Mouse (Mus musculus) spleen, embryonic (tissue): ENCODE results near the gene Chrm2.

Experiments
- CTCF ChIA-PET: fragments of 350-600 bp; sonication (Branson Sonifier 250); formaldehyde crosslinking; loops from one replicate; lab custom pipeline; 2022; lab: Charles Lee

The Chrm2 gene

GRCm38 (mm10) chr6:36387612-36388400 is at the start of gene Chrm2:
TSS of gene Chrm2 (plus strand) at chr6:36388084.
- CTCF ChIA-PET = no interaction called here

DNA sequence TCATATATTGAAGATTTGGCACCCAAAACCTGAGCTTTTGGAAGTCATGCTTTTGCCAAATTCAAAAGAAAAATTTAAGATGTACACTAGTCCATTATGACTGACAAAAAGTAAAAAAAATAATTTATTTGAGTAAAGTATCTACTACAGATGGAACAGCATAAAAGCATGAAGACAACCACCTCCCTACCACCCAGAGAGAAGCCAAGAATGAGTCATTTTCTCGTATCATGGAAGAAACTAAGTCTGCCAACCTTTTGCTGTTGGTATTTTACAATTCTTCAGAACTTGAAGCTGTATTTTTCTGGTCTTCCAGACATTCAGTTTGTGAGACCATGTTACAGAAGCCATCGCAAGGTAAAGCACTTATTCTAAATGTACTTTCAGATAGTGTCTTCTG is 13.9 kb upstream of the Chrm2 start:
- CTCF ChIA-PET = no interaction called here

- CTCF ChIA-PET = no interaction called here
These were observed 9.9 kb upstream of the Chrm2 start for GRCm38 (mm10) chr6:36377936-36378335.

DNA sequence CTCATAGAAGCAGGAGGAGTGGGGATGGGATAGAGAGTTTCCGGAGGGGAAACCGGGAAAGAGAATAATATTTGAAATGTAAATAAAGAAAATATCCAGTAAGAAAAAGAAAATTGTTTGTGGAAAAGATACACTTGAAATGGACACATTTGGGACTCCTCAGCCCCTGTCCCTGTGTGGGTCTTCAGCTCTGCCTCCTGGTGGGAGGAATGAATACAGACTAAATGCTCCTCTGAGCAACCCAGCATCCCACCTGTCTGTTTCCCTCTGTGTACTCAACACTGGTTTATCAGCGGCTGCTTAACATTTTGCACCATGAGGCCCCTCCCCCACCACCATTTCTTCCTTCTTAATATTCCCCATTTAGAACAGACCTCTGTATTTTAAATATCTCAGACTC is 3.8 kb upstream of the Chrm2 start:
- CTCF ChIA-PET = no interaction called here

- CTCF ChIA-PET = no interaction called here
These were observed 746 bp downstream of the Chrm2 start for GRCm38 (mm10) chr6:36388401-36389259.

- CTCF ChIA-PET = no interaction called here
These were observed 1.5 kb downstream of the Chrm2 start for GRCm38 (mm10) chr6:36389260-36389965.

DNA sequence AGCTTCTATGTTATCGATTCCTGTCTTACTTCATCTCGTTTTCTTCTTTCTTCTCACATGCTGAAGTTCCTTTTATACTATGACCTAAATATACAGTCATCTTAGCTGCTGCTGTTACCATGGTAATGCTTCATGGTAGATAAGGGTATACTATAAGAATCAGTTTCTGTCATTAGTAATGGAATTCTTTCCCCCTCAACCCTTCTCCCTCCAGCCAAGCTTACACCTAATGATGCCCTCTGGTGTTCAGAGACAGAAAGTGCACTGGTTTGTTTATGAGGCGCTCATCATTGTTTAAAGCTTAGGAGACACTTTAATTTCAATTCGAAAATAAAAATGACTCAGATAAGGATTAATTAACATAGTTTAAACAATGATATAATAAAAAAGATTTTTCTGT is 5.8 kb downstream of the Chrm2 start:
- CTCF ChIA-PET = interaction anchor here (0.6 kb wide), 1 partner anchor 1057 kb away, joined by 3 read pairs; no protein-coding TSS in a partner anchor

DNA sequence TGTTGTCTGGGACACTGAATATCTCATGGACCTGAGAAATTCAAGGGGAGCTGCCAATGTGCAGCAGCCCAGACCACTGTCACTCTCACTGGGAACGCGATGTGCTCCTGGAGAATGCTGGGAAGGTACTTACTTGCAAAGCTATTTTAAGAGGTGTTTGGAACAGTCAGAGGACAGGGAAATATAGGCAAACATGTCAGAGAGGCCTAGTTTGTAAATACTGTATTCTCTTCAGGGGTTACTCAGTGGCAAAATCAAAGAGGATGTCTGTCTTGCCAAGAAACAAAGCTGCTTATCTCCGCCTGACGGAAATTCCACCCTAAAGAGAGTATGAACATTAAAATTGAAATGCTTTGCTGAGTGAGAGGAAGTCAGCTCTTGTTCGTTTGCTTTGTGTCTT is 17.3 kb downstream of the Chrm2 start:
- CTCF ChIA-PET = no interaction called here

DNA sequence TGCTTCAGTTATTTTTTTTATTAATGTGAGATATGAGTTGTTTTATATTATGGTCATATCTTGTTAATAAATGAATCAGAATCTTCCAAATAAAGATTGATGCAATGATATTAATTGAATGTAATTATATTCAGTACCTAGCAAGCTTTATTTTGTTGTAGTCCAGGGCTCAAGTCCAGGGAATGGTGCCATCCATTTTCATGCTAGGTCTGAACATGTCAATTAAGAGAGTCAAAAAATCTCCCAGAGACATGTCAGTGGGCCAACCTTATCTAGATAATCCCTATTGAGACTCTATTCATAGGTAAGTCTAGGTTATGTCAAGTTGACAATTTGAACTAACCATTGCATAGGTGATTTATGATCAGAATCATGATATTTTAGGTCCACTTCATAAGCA is 21.1 kb downstream of the Chrm2 start:
- CTCF ChIA-PET = no interaction called here

DNA sequence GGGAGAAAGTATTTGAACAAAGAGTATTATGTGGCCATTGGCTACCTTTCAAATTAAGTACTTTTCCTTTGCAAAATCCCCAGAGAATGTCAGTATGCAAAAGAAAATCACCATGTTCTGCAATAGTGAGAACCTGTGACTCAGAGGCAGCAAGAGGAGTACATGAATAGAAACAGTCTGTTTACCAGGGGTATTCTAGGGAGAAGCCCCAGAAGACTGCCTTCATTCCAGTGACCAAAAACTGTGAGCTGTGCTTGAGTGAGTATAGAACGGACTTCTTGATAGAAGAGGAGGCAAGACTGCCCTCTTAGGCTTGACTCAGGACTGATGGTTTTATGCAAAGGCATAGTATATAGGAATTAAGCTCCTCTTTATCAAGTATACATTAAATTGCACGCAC is 22.2 kb downstream of the Chrm2 start:
- CTCF ChIA-PET = no interaction called here

DNA sequence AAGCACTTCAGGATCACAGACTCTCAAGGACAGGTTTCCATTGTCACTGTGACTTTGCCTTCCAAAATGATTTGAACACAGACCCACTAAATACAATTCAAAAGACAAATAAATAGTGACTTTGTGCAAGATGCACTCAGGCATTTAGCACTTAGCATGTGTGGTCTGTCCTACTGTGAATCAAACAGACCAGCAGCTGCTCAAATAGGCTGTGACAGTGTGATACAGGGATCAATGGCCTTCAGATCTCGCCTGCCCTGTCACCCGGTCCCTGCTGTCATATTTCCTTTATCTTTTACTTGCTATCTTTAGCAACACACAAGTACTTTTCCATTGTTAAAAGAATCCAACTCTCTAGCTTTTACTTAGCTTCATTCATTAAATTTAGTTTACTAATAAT is 31.8 kb downstream of the Chrm2 start:
- CTCF ChIA-PET = no interaction called here

- CTCF ChIA-PET = interaction anchor here (0.7 kb wide), 1 partner anchor 31 kb away, joined by 6 read pairs; no protein-coding TSS in a partner anchor
These were observed 50.1 kb downstream of the Chrm2 start for GRCm38 (mm10) chr6:36437964-36438363.

DNA sequence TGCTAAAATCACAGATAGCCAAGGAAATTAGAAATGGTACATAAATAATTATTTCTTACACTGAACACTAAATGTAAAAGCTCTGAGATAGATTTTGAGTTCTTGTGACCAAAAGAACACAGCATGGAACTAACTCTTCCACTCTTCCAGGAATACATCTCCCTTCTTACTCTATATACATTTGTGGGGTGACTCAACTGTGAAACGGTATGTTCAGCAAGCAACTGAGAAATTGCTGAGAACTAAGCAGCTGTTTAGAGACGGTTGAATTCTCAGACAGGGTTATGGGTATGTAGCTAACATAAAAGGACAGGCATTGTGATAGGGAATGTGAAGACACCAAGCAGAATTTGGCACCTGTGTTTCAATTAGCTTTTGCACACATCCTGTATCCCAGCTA is 51.3 kb downstream of the Chrm2 start:
- CTCF ChIA-PET = no interaction called here

DNA sequence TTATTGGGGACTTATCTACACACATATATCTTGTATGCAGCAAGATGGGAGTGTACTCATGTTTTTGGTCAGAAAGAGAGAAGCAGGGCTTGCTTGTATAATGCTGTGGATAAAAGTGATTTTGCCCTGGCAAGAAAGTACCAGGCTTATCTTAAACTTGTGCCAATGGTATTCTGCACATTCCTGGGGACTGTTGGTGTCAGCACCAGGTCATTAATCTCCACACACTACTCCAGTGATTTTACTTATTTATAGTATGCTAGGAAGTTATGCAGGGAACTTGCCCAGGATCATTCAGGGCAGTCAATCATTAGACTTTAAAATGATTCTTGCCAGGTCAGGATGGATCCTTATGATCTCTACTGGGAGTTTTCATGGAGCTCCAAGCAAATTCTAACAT is 63.6 kb downstream of the Chrm2 start:
- CTCF ChIA-PET = no interaction called here

- CTCF ChIA-PET = no interaction called here
These were observed 67.2 kb downstream of the Chrm2 start for GRCm38 (mm10) chr6:36455071-36455470.

DNA sequence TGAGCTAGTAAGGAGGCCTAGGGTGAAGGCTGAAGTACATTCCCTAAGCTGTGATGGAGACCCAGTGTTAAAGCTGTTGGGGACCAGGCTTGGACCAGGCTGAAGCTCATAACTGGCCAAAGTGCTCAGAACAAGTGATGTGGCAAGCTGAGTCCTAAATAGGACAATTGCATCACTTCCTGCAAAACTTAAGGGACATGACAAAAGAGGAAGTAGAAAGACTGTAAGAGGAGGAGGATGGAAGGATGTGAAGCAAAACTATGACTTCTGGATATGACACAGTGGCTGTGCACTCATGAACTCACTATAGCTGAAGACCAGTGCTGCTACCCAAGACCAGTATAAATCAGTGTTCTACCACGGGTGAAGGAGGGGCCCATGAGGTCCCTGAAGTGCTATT is 69.1 kb downstream of the Chrm2 start:
- CTCF ChIA-PET = no interaction called here

- CTCF ChIA-PET = no interaction called here
These were observed 76.1 kb downstream of the Chrm2 start for GRCm38 (mm10) chr6:36464008-36464407.

DNA sequence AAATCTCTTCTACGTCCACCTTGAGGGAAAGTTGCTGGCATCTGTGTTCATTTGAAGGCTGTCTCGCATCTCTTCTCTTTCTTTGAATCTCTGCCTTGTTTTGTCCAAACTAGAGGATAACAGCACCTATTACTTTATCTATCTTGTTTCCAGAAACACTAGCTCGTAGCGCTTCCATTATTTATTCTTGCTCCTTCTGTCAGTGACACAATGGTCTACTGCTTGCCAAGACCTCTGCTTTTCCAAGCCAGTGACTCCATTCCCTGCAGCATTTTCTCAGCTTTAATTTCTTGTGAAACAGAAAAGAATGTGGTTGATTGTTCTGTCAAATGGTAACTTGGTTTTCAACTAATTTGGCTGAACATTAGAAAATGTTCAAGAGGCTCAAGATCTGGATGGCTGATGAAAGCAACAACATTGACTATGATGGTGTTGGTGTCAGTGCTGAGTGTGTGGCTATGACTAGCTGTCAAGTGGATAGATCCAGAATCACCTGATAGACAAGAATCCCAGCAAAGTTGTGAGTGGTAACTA is 96.3 kb downstream of the Chrm2 start:
- CTCF ChIA-PET = no interaction called here

DNA sequence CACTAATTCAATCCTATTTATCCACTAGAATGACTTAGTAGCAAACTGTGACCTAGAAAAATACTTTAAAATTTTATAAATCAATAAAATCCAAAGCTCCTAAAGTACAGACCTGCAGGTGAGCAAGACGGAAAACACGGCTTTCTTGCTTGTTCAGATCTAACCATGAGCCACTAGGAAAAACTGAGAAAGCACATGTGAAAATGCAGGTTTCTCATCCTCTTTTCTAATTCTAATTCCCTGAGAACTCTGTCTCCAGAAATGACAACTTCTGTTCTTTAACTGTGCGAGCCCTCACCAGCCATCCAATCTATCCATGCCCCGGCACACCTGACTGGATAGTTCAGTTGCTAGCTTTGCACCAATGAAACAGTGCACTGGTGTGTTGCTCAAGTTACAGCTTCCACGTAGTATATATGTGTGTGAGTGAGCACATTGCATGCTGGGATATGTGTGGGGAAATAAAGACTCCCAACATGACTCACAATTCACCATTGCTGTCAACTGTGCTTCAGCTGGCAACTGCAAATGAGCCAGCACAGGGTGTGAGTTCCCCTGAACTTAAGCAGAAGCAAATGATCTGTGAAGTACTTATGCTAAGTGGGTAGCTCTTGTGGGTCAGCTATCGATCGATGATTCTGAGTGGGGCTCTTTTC is 119.3 kb downstream of the Chrm2 start:
- CTCF ChIA-PET = no interaction called here

- CTCF ChIA-PET = no interaction called here
These were observed 120.1 kb downstream of the Chrm2 start for GRCm38 (mm10) chr6:36507946-36508345.

GRCm38 (mm10) chr6:36508469-36508868 is 120.6 kb downstream of the Chrm2 start:
- CTCF ChIA-PET = no interaction called here
